Mouse (Mus musculus) spleen, adult 2 months (tissue): ENCODE results near the gene Zdhhc13. TPM values are rescaled to one million over a fixed set of nuclear protein-coding genes. Genes with fewer than 3 reads are reported as not detected.
A peak's percentile ranks its signal among the peaks of the same experiment; 100 is the strongest.

Experiments used
- DNase-seq, 2 experiments: peaks; one replicate each; pipeline versions ENCODE4 v3.0.0 to v3.0.0-alpha.2; 2012 to 2021; ENCODE audit warnings: low spot score in 2 of 2, low read depth in 1 of 2
- H3K27ac ChIP-seq: fragments of 200-500 bp; 2 replicates; pipeline ENCODE4 v1.5.1; 2012; ENCODE audit warnings: low read length, inconsistent platforms; ENCODE audit not compliant: insufficient read depth
- H3K27me3 ChIP-seq: fragments of 200-500 bp; 2 replicates; pipeline ENCODE4 v1.6.1; 2012; ENCODE audit warnings: mild to moderate bottlenecking, moderate library complexity, low read length, inconsistent platforms; ENCODE audit not compliant: control insufficient read depth, insufficient read depth
- H3K36me3 ChIP-seq: fragments of 200-500 bp; 2 replicates; pipeline ENCODE4 v1.6.1; 2012; ENCODE audit warnings: mild to moderate bottlenecking, low read length, inconsistent platforms; ENCODE audit not compliant: control insufficient read depth, insufficient read depth
- H3K4me1 ChIP-seq: fragments of 200-500 bp; 2 replicates; pipeline ENCODE4 v1.6.1; 2011; ENCODE audit warnings: inconsistent platforms; ENCODE audit not compliant: control insufficient read depth, insufficient read depth, insufficient read length
- H3K4me3 ChIP-seq: fragments of 200-500 bp; 2 replicates; pipeline ENCODE4 v1.5.1; 2011; ENCODE audit warnings: mild to moderate bottlenecking, inconsistent platforms; ENCODE audit not compliant: insufficient read depth, insufficient read length; ENCODE audit errors: extremely low read depth
- CTCF ChIP-seq: fragments of 200-500 bp; IDR thresholded peaks from 2 replicates; pipeline ENCODE4 v1.5.1; 2011; ENCODE audit warnings: mild to moderate bottlenecking, inconsistent platforms; ENCODE audit not compliant: insufficient read depth, insufficient read length, insufficient replicate concordance; ENCODE audit errors: extremely low read depth
- POLR2A ChIP-seq: fragments of 200-500 bp; IDR thresholded peaks from 2 replicates; pipeline ENCODE4 v1.6.1; 2011; ENCODE audit warnings: low read depth, low read length, inconsistent platforms
- WGBS: fragments of 180-500 bp; shearing (Covaris S2); methylation state at CpG from one replicate; pipeline ENCODE4 v1.1.7; 2018; 5-methylcytosine and 5-hydroxymethylcytosine counted together
- polyA plus RNA-seq: library from polyadenylated mRNA; depleted of rRNA; stranded (reverse); fragments of >200 nt; gene quantifications from 2 replicates; pipeline ENCODE4 v1.2.3, GENCODE M21; 2012

Zdhhc13 gene
- polyA plus RNA-seq, 1 experiment = 6.9 TPM

GRCm38 (mm10) chr7:48784773-48785523, 3.9 kb upstream of the Zdhhc13 start:
- Histone ChIP-seq H3K4me3 (no peak overlapping the region), H3K4me1 (peaks cover 14% of the 10 kb centered on the region; the same call in 1 of the 2 replicates), H3K27me3 (no peaks in the 10 kb centered on the region), H3K36me3 (no peaks in the 10 kb centered on the region), H3K27ac (peak overlapping the region; percentile 26; the same call in 1 of the 2 replicates)
- TF ChIP-seq POLR2A (no peak), CTCF (no peak)
- WGBS = 56% methylated on average over 11 of the region's 11 CpGs
- DNase-seq = peak in 1 of 2 experiments; percentile 14

GRCm38 (mm10) chr7:48788348-48788747, 455 bp upstream of the Zdhhc13 start:
- no peaks in the 10 kb centered on the region for H3K36me3 ChIP-seq
- H3K27me3 ChIP-seq = no peaks in the 10 kb centered on the region
- H3K4me3 ChIP-seq = peak overlapping the region; percentile 24
- DNase-seq = peak; percentile 8 to 57
- peak overlapping the region; percentile 84 for H3K27ac ChIP-seq
- TF ChIP-seq CTCF (no peak), POLR2A (no peak)
- peaks cover 12% of the 10 kb centered on the region; the same call in 1 of the 2 replicates for H3K4me1 ChIP-seq
- WGBS = 30% methylated on average over 3 of the region's 3 CpGs

GRCm38 (mm10) chr7:48790117-48790516, 1.3 kb downstream of the Zdhhc13 start:
- TF ChIP-seq CTCF (no peak), POLR2A (no peak)
- H3K36me3 ChIP-seq = no peaks in the 10 kb centered on the region
- no peak for DNase-seq
- no peak overlapping the region for H3K27ac ChIP-seq
- H3K4me1 ChIP-seq = peaks cover 10% of the 10 kb centered on the region; the same call in 1 of the 2 replicates
- no peaks in the 10 kb centered on the region for H3K27me3 ChIP-seq
- H3K4me3 ChIP-seq = no peak overlapping the region
- 79% methylated on average over 4 of the region's 4 CpGs for WGBS

- no peak for TF ChIP-seq POLR2A
- TF ChIP-seq CTCF = no peak
- peaks cover 3% of the 10 kb centered on the region for H3K36me3 ChIP-seq
- DNase-seq = no peak
- WGBS = 90% methylated on average over 3 of the region's 3 CpGs
- H3K4me3 ChIP-seq = no peak overlapping the region
- H3K4me1 ChIP-seq = peaks cover 9% of the 10 kb centered on the region; the same call in 1 of the 2 replicates
- no peaks in the 10 kb centered on the region for H3K27me3 ChIP-seq
- no peak overlapping the region for H3K27ac ChIP-seq
Measured at GRCm38 (mm10) chr7:48791412-48791811, 2.6 kb downstream of the Zdhhc13 start.

- Histone ChIP-seq H3K27ac (0 out of 2 replicates have a peak overlapping the region, but pooled peaks have one; percentile 36), H3K27me3 (no peaks in the 10 kb centered on the region), H3K36me3 (peaks cover 14% of the 10 kb centered on the region), H3K4me1 (peaks cover 6% of the 10 kb centered on the region; the same call in 1 of the 2 replicates), H3K4me3 (no peak overlapping the region)
- DNase-seq = no peak
- 35% methylated on average over 3 of the region's 3 CpGs for WGBS
- no peak for TF ChIP-seq POLR2A
Measured at GRCm38 (mm10) chr7:48795130-48795529, 6.3 kb downstream of the Zdhhc13 start.

- 95% methylated on average over 7 of the region's 7 CpGs for WGBS
- TF ChIP-seq CTCF = no peak
- TF ChIP-seq POLR2A = no peak
- DNase-seq = no peak
- no peak overlapping the region for H3K4me3 ChIP-seq
- no peaks in the 10 kb centered on the region for H3K27me3 ChIP-seq
- H3K27ac ChIP-seq = no peak overlapping the region
- peaks cover 37% of the 10 kb centered on the region for H3K36me3 ChIP-seq
- H3K4me1 ChIP-seq = no peaks in the 10 kb centered on the region
Measured at GRCm38 (mm10) chr7:48803381-48803780, 14.6 kb downstream of the Zdhhc13 start.

- no peaks in the 10 kb centered on the region for H3K4me1 ChIP-seq
- H3K36me3 ChIP-seq = peaks cover 35% of the 10 kb centered on the region
- TF ChIP-seq POLR2A (no peak), CTCF (no peak)
- DNase-seq = no peak
- 89% methylated on average over 4 of the region's 4 CpGs for WGBS
- no peaks in the 10 kb centered on the region for H3K27me3 ChIP-seq
- H3K27ac ChIP-seq = no peak overlapping the region
- H3K4me3 ChIP-seq = no peak overlapping the region
Measured at GRCm38 (mm10) chr7:48806587-48806986, 17.8 kb downstream of the Zdhhc13 start.
